Mouse (Mus musculus): ENCODE results near the gene Gm20696. TPM values are rescaled to one million over a fixed set of nuclear protein-coding genes. Genes with fewer than 3 reads are reported as not detected.

Gm20696 gene
- polyA plus RNA-seq, 1 experiment from 2014 or later, result 6.0 TPM

DNA sequence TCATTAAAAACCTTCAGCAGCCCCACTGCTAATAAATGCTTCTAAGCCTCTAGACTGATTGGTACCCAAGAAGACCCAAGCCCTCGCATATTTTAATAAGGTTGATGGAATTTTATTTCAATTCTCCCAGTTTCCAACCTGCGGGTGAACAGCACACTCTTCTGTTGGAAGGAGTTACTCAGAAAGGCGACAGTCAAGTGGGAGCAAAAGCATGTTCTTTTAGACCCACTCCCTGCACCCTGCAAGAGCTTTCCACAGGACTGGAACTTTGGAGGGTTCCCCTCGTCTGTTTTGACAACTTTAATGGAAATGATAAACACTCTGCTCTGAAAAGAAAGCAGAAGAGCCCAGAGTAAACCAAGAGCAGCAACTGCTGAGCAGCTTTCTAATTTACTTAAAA, 401.4 kb downstream of the Gm20696 start:
- Histone ChIP-seq H3K4me3 (ENCODE audit: low read depth, low read length) (no peak overlapping the region), H3K4me2 (replicated peaks; ENCODE audit: low read depth, low read length) (no peak overlapping the region), H3K27ac (ENCODE audit: low read depth, low read length) (no peak overlapping the region), H3K9me3 (ENCODE audit: control insufficient read depth, low read length) (no peaks in the 10 kb centered on the region), H3K36me3 (ENCODE audit: control insufficient read depth, insufficient read depth, low read length) (no peaks in the 10 kb centered on the region), H3K4me1 (replicated peaks; ENCODE audit: control insufficient read depth, insufficient read depth, low read length) (peaks cover 15% of the 10 kb centered on the region), H3K27me3 (ENCODE audit: control insufficient read depth, insufficient read depth, low read length) (no peaks in the 10 kb centered on the region), H3K9ac (ENCODE audit: low read depth, low read length) (no peak overlapping the region)
- ATAC-seq (ENCODE audit: low FRiP score) (no peak), DNase-seq (ENCODE audit: low spot score) (peak; percentile 14)
- 27% methylated on average over 4 of the region's 4 CpGs for WGBS

DNA sequence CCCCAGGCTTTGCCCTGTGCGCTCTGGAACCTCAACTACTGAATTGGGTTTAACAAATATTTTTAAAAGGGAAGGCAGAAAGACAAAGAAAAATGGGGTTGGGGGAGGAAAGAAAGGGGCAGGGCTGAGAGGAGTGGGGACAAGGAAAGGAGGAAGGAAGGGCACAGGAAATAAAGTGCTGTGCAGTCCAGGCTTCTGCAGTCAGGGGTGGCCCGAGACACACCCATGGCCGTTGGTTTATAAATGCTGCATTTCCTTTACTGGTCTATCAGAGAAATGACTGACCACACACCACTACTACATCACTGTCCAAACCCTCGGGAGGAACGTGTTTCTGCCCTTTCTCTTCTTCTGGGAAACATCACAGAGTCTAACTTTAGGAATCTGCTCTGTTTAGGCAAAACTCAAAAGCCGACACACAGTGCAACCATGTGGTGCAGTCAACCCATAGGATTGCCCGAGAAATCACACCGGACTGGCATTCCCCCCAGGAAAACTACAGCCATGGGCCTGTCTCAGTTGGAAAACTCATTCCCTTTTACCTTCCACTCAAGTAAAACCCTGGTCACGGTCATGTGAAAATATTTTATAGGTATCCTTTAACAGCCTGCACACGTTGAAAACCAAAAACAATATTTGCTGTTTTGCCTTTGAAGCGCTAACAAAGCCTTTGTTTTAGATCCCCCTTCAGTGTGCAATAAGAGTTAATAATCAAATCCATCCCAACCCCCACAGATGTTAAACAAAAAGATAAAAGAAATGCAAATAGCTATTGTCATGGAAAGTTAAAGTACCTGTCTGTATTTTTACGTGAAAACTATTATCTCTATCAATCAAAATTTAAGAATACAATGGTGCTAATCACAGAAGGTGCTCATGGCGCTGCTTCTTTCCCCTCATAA, 402.2 kb downstream of the Gm20696 start:
- Histone ChIP-seq H3K27ac (ENCODE audit: low read depth, low read length) (no peak overlapping the region), H3K27me3 (ENCODE audit: control insufficient read depth, insufficient read depth, low read length) (no peaks in the 10 kb centered on the region), H3K9ac (ENCODE audit: low read depth, low read length) (no peak overlapping the region), H3K36me3 (ENCODE audit: control insufficient read depth, insufficient read depth, low read length) (no peaks in the 10 kb centered on the region), H3K9me3 (ENCODE audit: control insufficient read depth, low read length) (no peaks in the 10 kb centered on the region), H3K4me2 (replicated peaks; ENCODE audit: low read depth, low read length) (no peak overlapping the region), H3K4me3 (ENCODE audit: low read depth, low read length) (no peak overlapping the region), H3K4me1 (replicated peaks; ENCODE audit: control insufficient read depth, insufficient read depth, low read length) (peaks cover 15% of the 10 kb centered on the region)
- ATAC-seq (ENCODE audit: low FRiP score), result no peak
- DNase-seq (ENCODE audit: low spot score), result peak; percentile 23
- WGBS, result 24% methylated on average over 13 of the region's 13 CpGs

DNA sequence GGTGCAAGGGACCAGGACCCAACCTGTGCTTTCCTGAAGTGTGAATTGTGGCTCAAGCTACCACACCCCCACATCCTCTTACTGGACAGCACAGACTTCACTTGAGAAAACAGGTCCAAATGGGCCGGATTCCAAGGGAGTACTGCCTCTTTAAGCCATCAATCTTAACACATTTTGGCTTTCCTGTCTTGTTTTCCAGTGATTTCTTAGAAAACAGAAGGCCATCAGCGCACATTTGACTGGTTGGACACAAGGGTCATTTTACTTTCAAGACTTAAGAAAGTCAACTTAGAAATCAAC, 402.8 kb downstream of the Gm20696 start:
- Histone ChIP-seq H3K4me2 (replicated peaks; ENCODE audit: low read depth, low read length) (0 out of 2 replicates have a peak overlapping the region, but pooled peaks have one; percentile 11), H3K27me3 (ENCODE audit: control insufficient read depth, insufficient read depth, low read length) (no peaks in the 10 kb centered on the region), H3K9ac (ENCODE audit: low read depth, low read length) (no peak overlapping the region), H3K9me3 (ENCODE audit: control insufficient read depth, low read length) (no peaks in the 10 kb centered on the region), H3K4me3 (ENCODE audit: low read depth, low read length) (no peak overlapping the region), H3K27ac (ENCODE audit: low read depth, low read length) (no peak overlapping the region), H3K36me3 (ENCODE audit: control insufficient read depth, insufficient read depth, low read length) (no peaks in the 10 kb centered on the region), H3K4me1 (replicated peaks; ENCODE audit: control insufficient read depth, insufficient read depth, low read length) (peaks cover 15% of the 10 kb centered on the region)
- 31% methylated on average over 2 of the region's 2 CpGs for WGBS
- DNase-seq (ENCODE audit: low spot score), result peak; percentile 16
- ATAC-seq (ENCODE audit: low FRiP score), result no peak

DNA sequence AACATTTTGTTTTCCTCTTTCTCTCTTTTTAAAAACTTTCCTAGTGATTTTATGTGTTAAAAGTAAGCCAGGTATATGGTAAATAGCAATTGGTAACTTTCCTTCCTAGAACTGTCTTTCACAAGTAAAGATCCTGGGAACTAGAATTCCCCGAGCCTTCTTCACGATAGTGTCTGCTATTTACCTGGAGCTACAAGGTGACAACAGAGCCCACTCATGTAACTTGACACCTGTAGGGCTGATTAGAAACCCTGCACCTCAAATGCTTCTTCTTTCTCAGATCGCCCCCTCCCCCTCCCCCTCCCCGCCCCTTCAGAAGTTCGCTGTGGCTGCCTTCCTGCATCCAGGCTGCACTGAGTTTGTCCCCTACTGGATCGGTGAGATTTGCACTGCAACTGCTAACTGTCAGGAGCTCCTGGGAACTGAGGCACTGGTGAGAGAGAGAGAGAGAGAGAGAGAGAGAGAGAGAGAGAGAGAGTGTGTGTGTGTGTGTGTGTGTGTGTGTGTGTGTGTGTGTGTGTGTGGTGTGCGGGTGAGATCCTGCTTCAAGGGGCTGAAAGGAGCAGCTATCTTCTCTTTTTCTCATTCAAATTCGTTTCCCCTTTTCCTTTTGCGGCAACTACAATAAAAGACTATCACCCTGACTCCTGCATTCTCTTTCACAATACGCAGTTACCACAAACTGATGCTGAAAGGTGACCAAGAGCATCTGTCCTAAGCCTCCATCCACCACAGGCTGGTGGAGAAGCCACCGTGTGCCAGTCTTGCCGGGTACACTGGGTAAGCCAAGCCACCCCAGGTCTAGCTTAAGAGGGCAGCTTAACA, 403.3 kb downstream of the Gm20696 start:
- no peak overlapping the region for H3K4me3 ChIP-seq (ENCODE audit: low read depth, low read length)
- no peaks in the 10 kb centered on the region for H3K9me3 ChIP-seq (ENCODE audit: control insufficient read depth, low read length)
- no peaks in the 10 kb centered on the region for H3K36me3 ChIP-seq (ENCODE audit: control insufficient read depth, insufficient read depth, low read length)
- no peaks in the 10 kb centered on the region for H3K27me3 ChIP-seq (ENCODE audit: control insufficient read depth, insufficient read depth, low read length)
- peaks cover 15% of the 10 kb centered on the region for H3K4me1 ChIP-seq (replicated peaks; ENCODE audit: control insufficient read depth, insufficient read depth, low read length)
- no peak overlapping the region for H3K9ac ChIP-seq (ENCODE audit: low read depth, low read length)
- DNase-seq (ENCODE audit: low spot score) (peak; percentile 15), ATAC-seq (ENCODE audit: low FRiP score) (no peak)
- H3K4me2 ChIP-seq (replicated peaks; ENCODE audit: low read depth, low read length), result 0 out of 2 replicates have a peak overlapping the region, but pooled peaks have one; percentile 11
- H3K27ac ChIP-seq (ENCODE audit: low read depth, low read length), result no peak overlapping the region
- 13% methylated on average over 11 of the region's 12 CpGs for WGBS

DNA sequence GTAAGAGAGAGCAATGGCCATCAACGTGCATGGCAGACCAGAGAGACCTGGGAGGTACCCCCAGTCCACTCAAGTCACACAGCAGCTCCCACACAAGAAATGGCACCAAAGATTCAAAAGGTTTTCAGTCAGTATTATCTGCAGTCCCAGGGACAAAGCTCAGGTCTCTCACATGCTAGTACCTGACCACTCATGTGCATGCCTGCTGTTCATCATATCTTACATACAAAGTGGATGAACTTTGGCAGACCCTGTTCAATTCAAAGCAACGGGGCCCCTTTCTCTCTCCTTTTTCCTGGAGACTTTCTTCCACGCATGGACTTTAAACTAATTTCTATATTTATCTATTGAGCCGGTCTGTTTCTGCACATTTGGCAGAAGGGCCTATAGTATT, 404.9 kb downstream of the Gm20696 start:
- no peak overlapping the region for H3K27ac ChIP-seq (ENCODE audit: low read depth, low read length)
- 60% methylated on average over 4 of the region's 4 CpGs for WGBS

DNA sequence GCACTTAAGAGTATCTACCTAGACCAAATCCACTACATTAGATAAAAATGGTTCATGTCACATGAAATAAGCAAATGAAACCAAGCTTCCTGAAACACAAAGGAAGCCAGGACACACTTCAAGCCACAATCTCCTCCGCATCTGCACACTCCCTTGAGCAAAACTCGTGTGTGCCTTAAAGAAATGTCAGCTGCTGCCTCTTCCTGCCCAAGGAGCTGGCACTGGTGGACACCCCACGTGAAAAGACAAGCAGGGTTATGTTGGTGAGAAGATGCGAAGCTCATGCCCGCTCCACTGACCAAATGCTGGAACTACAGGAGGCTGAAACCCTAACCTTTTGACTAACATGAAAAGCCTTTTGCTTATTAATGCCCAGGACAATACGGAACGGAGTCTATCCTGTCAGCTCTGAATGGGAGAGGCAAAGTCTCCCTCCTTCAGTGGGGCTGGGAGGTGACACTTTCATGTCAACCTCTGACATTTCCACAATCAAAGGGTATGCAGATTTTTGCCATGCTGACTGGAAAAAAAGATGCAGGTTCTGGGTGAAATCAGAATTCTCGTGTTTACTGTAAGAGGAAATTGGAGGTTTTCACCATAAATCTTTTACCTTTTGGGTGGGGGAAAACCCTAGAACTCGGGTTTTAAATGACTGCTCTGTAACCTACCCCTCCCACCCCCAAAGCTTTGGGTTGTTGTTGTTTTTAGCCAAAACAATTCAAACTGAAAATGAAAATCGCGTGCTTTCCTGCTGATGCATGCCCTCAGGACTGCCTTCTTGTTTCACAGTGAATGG, 405.5 kb downstream of the Gm20696 start:
- H3K27ac ChIP-seq (ENCODE audit: low read depth, low read length), result no peak overlapping the region
- H3K4me3 ChIP-seq (ENCODE audit: low read depth, low read length), result no peak overlapping the region
- no peak overlapping the region for H3K4me2 ChIP-seq (replicated peaks; ENCODE audit: low read depth, low read length)
- no peaks in the 10 kb centered on the region for H3K36me3 ChIP-seq (ENCODE audit: control insufficient read depth, insufficient read depth, low read length)
- H3K9ac ChIP-seq (ENCODE audit: low read depth, low read length), result no peak overlapping the region
- no peaks in the 10 kb centered on the region for H3K27me3 ChIP-seq (ENCODE audit: control insufficient read depth, insufficient read depth, low read length)
- no peak for DNase-seq (ENCODE audit: low spot score)
- ATAC-seq (ENCODE audit: low FRiP score), result no peak
- H3K4me1 ChIP-seq (replicated peaks; ENCODE audit: control insufficient read depth, insufficient read depth, low read length), result peaks cover 10% of the 10 kb centered on the region
- no peaks in the 10 kb centered on the region for H3K9me3 ChIP-seq (ENCODE audit: control insufficient read depth, low read length)
- 46% methylated on average over 11 of the region's 11 CpGs for WGBS

More for the DNA sequence above, 404.9 kb downstream of the Gm20696 start:
- no peak overlapping the region for H3K4me2 ChIP-seq (replicated peaks; ENCODE audit: low read depth, low read length)
- ATAC-seq (ENCODE audit: low FRiP score) (no peak), DNase-seq (ENCODE audit: low spot score) (no peak)
- no peak overlapping the region for H3K4me3 ChIP-seq (ENCODE audit: low read depth, low read length)
- H3K36me3 ChIP-seq (ENCODE audit: control insufficient read depth, insufficient read depth, low read length), result no peaks in the 10 kb centered on the region
- no peaks in the 10 kb centered on the region for H3K9me3 ChIP-seq (ENCODE audit: control insufficient read depth, low read length)
- peaks cover 15% of the 10 kb centered on the region for H3K4me1 ChIP-seq (replicated peaks; ENCODE audit: control insufficient read depth, insufficient read depth, low read length)
- H3K9ac ChIP-seq (ENCODE audit: low read depth, low read length), result no peak overlapping the region
- no peaks in the 10 kb centered on the region for H3K27me3 ChIP-seq (ENCODE audit: control insufficient read depth, insufficient read depth, low read length)

DNA sequence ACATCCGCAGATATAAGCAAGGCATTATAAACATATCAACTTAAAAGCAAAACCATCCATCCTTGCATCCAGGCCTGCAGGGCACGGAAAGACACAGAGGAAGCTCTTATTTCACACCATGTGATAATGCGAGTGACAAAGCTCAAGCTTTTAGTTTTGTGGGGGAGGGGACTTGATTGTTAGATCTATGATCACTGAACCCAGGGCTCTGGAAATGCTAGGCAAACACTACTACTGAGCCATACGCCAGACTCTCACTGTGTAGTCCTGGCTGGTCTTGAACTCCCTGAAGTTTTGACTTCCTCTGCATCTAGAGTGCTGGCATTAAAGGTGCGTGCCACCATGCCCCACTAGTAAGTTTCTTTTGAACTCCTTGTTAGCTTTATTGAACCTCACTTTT, 408.3 kb downstream of the Gm20696 start:
- ATAC-seq (ENCODE audit: low FRiP score), result no peak

DNA sequence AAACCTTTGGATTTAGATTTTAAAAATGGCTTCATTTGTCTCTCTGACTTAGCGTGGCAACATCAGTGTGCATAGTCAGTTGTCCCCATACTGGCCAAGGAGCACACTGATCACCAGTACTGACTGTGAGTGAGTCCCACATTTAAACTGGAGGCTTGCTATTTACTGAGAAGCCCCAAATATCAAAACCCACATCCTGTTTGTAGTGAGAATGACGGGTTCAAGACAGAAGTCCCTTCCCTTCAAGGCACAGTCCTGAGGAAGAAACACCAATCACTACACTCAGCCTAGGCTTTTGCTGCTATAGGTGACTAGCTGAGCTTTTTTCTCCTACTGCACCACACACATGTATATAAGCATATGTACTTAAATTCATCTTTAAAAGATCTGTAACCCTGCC, 408.9 kb downstream of the Gm20696 start:
- Histone ChIP-seq H3K4me1 (replicated peaks; ENCODE audit: control insufficient read depth, insufficient read depth, low read length) (no peaks in the 10 kb centered on the region; the same call in 1 of the 2 replicates), H3K36me3 (ENCODE audit: control insufficient read depth, insufficient read depth, low read length) (no peaks in the 10 kb centered on the region), H3K4me2 (replicated peaks; ENCODE audit: low read depth, low read length) (no peak overlapping the region), H3K27me3 (ENCODE audit: control insufficient read depth, insufficient read depth, low read length) (no peaks in the 10 kb centered on the region), H3K9me3 (ENCODE audit: control insufficient read depth, low read length) (no peaks in the 10 kb centered on the region), H3K9ac (ENCODE audit: low read depth, low read length) (no peak overlapping the region), H3K4me3 (ENCODE audit: low read depth, low read length) (no peak overlapping the region), H3K27ac (ENCODE audit: low read depth, low read length) (no peak overlapping the region)
- 85% methylated on average over 2 of the region's 2 CpGs for WGBS
- no peak for ATAC-seq (ENCODE audit: low FRiP score)
- no peak for DNase-seq (ENCODE audit: low spot score)

More for the DNA sequence above, 408.3 kb downstream of the Gm20696 start:
- Histone ChIP-seq H3K9me3 (ENCODE audit: control insufficient read depth, low read length) (no peaks in the 10 kb centered on the region), H3K4me1 (replicated peaks; ENCODE audit: control insufficient read depth, insufficient read depth, low read length) (no peaks in the 10 kb centered on the region; the same call in 1 of the 2 replicates), H3K36me3 (ENCODE audit: control insufficient read depth, insufficient read depth, low read length) (no peaks in the 10 kb centered on the region), H3K4me3 (ENCODE audit: low read depth, low read length) (no peak overlapping the region), H3K27ac (ENCODE audit: low read depth, low read length) (no peak overlapping the region), H3K9ac (ENCODE audit: low read depth, low read length) (no peak overlapping the region), H3K27me3 (ENCODE audit: control insufficient read depth, insufficient read depth, low read length) (no peaks in the 10 kb centered on the region), H3K4me2 (replicated peaks; ENCODE audit: low read depth, low read length) (no peak overlapping the region)
- DNase-seq (ENCODE audit: low spot score), result no peak
- 71% methylated on average over 5 of the region's 5 CpGs for WGBS
